Mouse (Mus musculus): ENCODE data around the gene Psmd9. TPM values are rescaled to one million over a fixed set of nuclear protein-coding genes. Genes with fewer than 3 reads are reported as not detected.
A peak's percentile ranks its signal among the peaks of the same experiment; 100 is the strongest.

Gene Psmd9
- total RNA-seq (2021), result 10 to 100 TPM; 31.4 to 39.8 TPM
- long read RNA-seq, transcript Psmd9-201 (6 exons, 2,597 nt), result major isoform, 53 of 61 reads
- long read RNA-seq, partial matches to known transcripts, result 1 of 61 reads
- long read RNA-seq, other reads (novel, unspliced or antisense), result 6 of 61 reads

DNA sequence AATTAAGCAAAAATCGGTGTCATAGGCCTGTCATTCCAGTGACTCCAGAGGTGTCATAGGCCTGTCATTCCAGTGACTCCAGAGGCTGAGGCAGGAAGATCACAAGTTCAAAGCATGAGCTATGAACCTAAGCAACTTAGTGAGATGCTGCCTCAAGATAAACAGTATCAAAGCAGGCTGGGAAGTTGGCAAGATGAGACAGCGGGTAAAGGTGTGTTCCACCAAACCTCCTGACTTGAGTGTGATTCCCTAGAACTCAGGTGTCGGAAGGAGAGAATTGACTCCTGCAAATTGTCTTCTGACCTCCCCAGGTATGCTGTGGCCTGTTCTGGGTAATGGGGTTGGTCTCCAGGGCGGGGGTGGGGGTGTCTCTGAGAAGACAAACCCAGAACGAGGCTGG is at the start of gene Psmd9:
Gene Psmd9 (plus strand): TSS at position 130 of the 400 bp plus-strand sequence.
- no peak for DNase-seq (ENCODE audit: low spot score in 2 of 2)

- DNase-seq (ENCODE audit: low spot score in 2 of 2), result no peak
These were observed 48.5 kb upstream of the Psmd9 start for GRCm38 (mm10) chr5:123120624-123121215.

DNA sequence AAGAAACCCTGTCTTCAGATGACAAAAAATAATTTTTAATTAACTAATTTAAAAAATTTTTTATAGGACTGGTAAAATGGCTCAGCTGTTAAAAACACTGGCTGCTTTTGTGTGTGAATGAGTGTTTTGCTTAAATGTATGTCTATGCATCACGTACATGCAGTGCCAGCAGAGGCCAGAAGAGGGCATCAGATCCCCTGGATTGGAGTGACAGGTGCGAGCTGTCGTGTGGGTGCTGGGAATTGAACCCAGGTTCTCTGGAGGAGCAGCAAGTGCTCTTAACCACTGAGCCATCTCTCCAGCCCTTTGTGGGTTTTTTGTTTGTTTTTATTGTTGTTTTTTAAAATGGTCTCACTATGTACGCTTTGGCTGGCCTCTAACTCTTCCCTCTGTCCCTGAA is 47.0 kb upstream of the Psmd9 start:
- no peak for DNase-seq (ENCODE audit: low spot score in 2 of 2)

GRCm38 (mm10) chr5:123125105-123125504 is 44.1 kb upstream of the Psmd9 start:
- no peak for DNase-seq (ENCODE audit: low spot score in 2 of 2)

GRCm38 (mm10) chr5:123125638-123126406 is 43.4 kb upstream of the Psmd9 start:
- no peak for DNase-seq (ENCODE audit: low spot score in 2 of 2)

DNA sequence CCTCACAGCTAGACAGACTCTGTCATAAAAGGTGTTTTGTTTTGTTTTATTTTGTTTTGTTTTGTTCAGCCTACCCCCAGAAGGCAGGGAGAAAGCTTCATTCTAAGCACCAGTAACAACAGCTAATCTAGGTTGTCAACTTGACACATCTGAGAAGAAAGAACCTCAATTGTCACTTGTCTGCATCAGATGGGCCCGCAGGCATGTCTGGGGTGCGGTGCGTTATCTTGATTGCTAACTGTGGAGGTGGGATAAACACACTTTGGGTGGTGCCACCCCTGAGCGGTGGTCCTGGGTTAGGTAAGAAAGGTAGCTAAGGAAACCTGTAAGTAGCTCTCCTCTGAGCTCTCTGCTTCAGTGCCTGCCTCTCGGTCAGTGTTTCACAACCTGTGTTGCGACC is 42.2 kb upstream of the Psmd9 start:
- DNase-seq (ENCODE audit: low spot score in 2 of 2), result no peak

- no peak for DNase-seq (ENCODE audit: low spot score in 2 of 2)
These were observed 40.6 kb upstream of the Psmd9 start for GRCm38 (mm10) chr5:123128426-123129169.

- no peak for DNase-seq (ENCODE audit: low spot score in 2 of 2)
These were observed 39.9 kb upstream of the Psmd9 start for GRCm38 (mm10) chr5:123129170-123129757.

- no peak for DNase-seq (ENCODE audit: low spot score in 2 of 2)
These were observed 39.0 kb upstream of the Psmd9 start for GRCm38 (mm10) chr5:123130030-123130813.

- DNase-seq (ENCODE audit: low spot score in 2 of 2), result no peak
These were observed 38.4 kb upstream of the Psmd9 start for GRCm38 (mm10) chr5:123130814-123131148.

- DNase-seq (ENCODE audit: low spot score in 2 of 2), result peak; percentile 88 to 92
These were observed 36.7 kb upstream of the Psmd9 start, which contains the start of gene Rhof for GRCm38 (mm10) chr5:123132308-123133071. Rhof (minus strand) TSS chr5:123132692.

GRCm38 (mm10) chr5:123133083-123133783 is 36.0 kb upstream of the Psmd9 start:
- peak; percentile 94 to 95 for DNase-seq (ENCODE audit: low spot score in 2 of 2)

- DNase-seq (ENCODE audit: low spot score in 2 of 2), result no peak
These were observed 35.4 kb upstream of the Psmd9 start for GRCm38 (mm10) chr5:123133784-123134143.

GRCm38 (mm10) chr5:123134186-123134874 is 34.9 kb upstream of the Psmd9 start:
- DNase-seq (ENCODE audit: low spot score in 2 of 2), result no peak

GRCm38 (mm10) chr5:123134875-123135382 is 34.3 kb upstream of the Psmd9 start:
- DNase-seq (ENCODE audit: low spot score in 2 of 2), result no peak

GRCm38 (mm10) chr5:123135471-123136360 is 33.5 kb upstream of the Psmd9 start:
- peak; percentile 66 to 70 for DNase-seq (ENCODE audit: low spot score in 2 of 2)

GRCm38 (mm10) chr5:123136361-123137043 is 32.7 kb upstream of the Psmd9 start:
- DNase-seq (ENCODE audit: low spot score in 2 of 2), result peak; percentile 79 to 86

Data from layer of hippocampus, postnatal 10 days (tissue).